Mouse (Mus musculus) stomach, postnatal 0 days (tissue): ENCODE data around the gene Bud23.
"Not testable (repeated sequence)": the region's sequence is repeated elsewhere in the genome, so short reads cannot be mapped to it uniquely, and the experiment has no call there.

ENCODE experiments used
- CTCF ChIP-seq: IDR thresholded peaks from 2 replicates; pipeline ENCODE4 v1.5.1; 2016; ENCODE audit warnings: antibody characterized with exemption, low read depth, mild to moderate bottlenecking, moderate library complexity
- EP300 ChIP-seq: optimal IDR thresholded peaks from 2 replicates; pipeline ENCODE3; 2016; ENCODE audit warnings: antibody characterized with exemption

DNA sequence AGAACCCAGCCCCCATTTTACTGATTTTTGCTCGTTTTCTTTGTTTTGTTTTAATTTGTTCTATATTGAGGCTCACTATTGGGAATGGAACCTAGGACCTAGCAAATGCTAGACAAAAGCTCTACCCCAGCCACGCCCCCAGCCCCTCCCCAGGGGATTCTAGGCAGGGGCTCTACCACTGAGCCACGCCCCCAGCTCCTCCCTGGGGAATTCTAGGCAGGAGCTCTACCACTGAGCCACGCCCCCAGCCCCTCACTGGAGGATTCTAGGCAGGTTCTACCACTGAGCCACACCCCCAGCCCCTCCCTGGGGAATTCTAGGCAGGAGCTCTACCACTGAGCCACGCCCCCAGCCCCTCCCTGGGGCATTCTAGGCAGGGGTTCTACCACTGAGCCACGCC lies 15.5 kb downstream of the Bud23 start:
- not testable (repeated sequence) for TF ChIP-seq CTCF, EP300
